Mouse (Mus musculus): ENCODE results near the gene Clca3a2.
"Not testable (repeated sequence)": the region's sequence is repeated elsewhere in the genome, so short reads cannot be mapped to it uniquely, and the experiment has no call there.

Gene Clca3a2

GRCm38 (mm10) chr3:144819219-144819618 lies at the start of gene Clca3a2:
Gene Clca3a2, minus strand, starts transcription at chr3:144819494.
- not testable (repeated sequence) for DNase-seq (ENCODE audit: low spot score)

- no peak for DNase-seq (ENCODE audit: low spot score)
Measured at GRCm38 (mm10) chr3:144849584-144849983, 30.3 kb upstream of the Clca3a2 start.

DNA sequence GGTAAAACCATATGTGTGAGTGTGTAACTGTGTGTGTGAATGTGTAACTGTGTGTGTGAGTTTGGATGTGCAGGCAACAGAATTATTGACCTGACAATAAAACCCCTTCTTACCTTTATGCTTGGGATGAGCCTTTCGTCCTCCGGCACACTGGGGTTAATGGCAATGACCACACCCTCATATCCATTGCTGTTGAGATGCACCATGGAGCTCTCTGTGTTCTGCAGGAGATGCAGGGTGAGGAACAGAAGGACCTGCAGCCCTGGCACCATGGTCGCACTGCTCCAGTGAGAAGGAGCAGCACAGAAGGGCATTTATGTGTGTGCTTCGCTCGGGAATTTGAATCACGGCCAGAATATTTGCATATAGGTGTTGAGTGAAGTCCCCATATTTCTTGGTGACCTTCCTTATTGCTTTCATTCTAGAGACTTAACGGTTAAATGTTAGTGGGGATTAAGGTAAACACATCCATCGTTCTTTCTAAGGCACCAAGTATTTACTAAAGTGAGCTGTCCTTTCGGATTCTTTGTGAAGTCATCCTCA lies 29.8 kb upstream of the Clca3a2 start, which contains the start of gene Clca3b:
Gene Clca3b (minus strand): TSS at position 344 of the 543 bp plus-strand sequence.
- not testable (repeated sequence) for DNase-seq (ENCODE audit: low spot score)

- DNase-seq (ENCODE audit: low spot score) = no peak
Measured at GRCm38 (mm10) chr3:144827257-144827656, 8.0 kb upstream of the Clca3a2 start.

GRCm38 (mm10) chr3:144825151-144825550 lies 5.9 kb upstream of the Clca3a2 start:
- DNase-seq (ENCODE audit: low spot score) = peak; percentile 75

DNA sequence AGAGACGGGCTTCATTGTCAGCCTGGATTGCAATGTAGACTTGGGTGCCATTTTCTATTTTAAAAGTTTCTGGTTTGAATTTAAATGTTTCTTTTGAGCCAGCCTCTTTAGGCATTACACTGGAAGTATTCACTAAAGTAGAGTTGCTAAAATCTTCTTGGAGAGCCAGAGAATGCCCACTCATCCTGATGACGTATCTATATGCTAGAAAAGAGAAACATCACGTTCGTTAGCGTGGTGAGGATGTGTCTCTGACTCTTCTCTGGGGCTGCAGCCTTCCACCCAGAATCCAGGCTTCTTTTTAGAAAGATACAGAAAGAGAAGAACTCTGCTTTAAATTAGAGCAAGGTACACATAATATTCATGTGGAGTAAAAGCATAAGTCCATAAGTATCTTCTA lies 4.0 kb upstream of the Clca3a2 start:
- DNase-seq (ENCODE audit: low spot score) = no peak

DNA sequence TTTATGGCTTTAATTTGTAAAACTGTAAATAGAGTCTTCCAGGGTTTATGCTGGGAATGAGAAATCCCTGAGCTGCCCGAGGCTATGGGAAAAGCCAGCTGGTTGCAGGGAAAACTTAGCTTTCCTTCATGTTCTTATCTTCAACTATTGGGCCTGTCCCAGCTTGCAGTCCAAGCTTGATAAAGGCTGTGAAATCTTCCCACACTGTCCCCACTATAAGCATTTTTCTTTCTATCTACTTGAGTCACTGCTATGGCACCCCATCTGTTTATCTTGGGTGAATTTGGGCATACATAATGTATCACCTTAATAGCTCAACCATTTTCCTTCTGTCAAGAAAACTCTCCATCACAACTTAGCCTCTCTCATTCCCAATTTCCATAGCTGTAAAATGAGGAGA lies 1.3 kb upstream of the Clca3a2 start:
- DNase-seq (ENCODE audit: low spot score) = no peak

DNA sequence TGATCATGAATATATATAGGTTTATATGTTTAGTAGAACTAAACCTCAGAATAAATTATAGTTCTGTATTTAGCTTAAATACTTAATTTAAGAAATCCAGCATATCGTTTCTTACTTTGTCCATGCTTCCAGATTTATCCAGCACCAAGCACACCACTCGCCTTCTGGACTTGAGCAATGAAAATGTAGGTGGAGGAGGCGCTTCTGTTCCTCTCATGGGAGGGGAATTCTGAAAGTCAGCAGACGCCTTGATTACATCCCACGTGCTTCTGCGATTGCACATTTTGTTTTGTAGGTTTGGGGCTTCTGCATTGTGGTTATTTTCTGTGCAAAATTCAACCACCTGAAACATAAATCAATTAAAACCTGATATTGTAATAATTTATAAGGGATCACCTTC lies 6.0 kb downstream of the Clca3a2 start:
- not testable (repeated sequence) for DNase-seq (ENCODE audit: low spot score)

DNA sequence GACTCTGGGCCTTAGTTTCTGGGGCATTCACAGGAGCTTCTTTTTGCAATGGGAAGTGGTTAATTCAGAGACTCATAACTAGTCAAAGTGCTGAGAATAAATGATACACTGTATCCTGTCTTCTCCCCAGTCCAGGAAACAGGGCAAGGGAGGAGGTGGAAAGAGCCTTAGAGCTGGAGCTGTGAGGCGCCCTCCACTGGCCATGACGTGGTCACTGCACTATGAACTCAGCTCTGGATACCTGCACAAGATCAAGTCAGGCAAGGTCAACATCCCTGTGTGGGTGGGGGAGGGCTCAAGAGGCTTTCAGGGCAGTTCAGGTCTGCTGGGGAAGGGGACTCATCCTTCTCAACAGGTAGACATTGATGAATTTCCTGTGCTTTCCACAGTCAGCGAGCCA lies 7.5 kb downstream of the Clca3a2 start:
- DNase-seq (ENCODE audit: low spot score) = no peak

- not testable (repeated sequence) for DNase-seq (ENCODE audit: low spot score)
Measured at GRCm38 (mm10) chr3:144808153-144808925, 11.0 kb downstream of the Clca3a2 start.

GRCm38 (mm10) chr3:144806626-144807025 lies 12.7 kb downstream of the Clca3a2 start:
- DNase-seq (ENCODE audit: low spot score) = not testable (repeated sequence)

DNA sequence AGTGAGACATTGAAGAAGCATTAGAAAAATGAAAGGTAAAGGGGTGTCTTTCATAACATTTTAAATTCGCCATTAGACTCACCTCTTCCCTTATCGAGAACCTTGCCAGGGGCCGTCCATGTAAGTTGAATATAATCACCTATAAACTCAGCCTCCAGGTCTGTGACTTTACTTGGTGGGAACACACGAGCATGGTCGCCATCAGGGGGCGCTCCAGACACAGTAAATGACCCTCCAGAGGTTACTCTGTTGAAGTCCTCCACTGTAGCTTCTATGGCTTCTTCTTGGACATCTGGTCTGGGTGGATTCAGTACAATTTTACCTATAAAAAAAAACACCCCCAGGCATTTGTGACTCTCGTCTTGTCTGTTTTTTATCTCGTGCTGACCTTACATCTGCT lies 17.4 kb downstream of the Clca3a2 start:
- DNase-seq (ENCODE audit: low spot score) = no peak

DNA sequence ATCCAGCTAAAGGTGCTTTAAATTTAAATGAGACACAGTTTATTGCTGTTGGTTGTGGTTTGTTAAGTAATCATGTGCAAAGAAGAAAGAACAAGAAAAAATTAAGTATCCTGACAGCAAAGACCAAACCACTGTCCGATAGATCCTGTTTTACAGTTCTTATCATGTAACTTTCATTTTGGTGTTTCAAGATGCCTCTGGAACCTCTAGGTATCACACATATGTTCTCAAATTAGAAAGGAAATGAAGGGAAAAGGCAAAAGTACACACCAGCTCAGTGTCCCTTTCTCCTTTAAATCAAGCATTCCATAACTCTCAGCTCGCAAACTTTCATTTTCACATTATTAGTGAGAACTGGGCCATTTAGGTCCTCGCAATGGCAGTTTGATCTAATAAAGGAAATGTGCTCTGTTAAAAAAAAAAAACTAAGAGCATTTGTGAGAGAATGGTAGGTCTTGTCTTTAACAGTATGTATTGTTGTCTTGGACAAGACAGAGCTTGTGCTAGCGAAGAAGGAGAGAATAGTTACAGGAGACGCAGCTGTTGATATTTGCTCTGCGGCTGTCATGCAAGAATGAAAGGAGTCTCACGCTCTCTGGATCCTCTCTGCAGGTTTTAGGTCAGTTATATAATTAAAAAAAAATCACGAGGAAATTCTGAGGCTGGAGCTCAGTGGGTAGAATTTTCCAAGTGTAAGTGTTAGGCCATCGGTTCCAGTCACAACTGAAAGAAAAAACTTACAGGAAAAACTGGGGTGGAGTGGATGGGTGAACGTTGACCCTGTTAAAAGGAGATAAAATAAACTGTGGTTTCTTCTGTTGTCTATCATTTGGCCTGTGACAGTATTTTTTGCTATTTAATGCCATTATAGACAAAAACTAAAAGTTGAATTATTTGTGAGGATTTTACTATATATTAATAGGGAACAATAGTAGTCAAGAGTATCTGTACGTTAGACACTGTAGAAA lies 33.8 kb downstream of the Clca3a2 start:
- no peak for DNase-seq (ENCODE audit: low spot score)

DNA sequence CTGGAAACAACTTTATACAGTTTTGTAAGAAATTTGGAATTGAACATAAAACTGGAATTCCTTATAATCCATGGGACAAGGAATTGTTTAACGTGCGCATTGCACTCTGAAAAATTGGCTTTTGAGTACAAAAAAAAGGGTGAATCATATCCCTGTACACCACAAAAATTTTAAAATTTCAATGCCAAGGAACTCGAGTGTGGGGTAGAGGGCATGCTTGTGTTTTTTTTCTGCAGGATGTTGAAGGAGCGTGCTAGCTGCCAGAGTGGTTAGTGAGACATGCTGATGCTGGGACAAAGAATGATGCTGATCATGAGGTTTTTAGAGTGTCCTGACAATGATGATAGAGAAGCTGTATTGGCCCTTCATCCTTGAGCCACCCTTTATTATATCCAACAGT lies 54.1 kb downstream of the Clca3a2 start:
- no peak for DNase-seq (ENCODE audit: low spot score)

GRCm38 (mm10) chr3:144761454-144761853 lies 57.8 kb downstream of the Clca3a2 start:
- DNase-seq (ENCODE audit: low spot score) = no peak

- DNase-seq (ENCODE audit: low spot score) = no peak
Measured at GRCm38 (mm10) chr3:144760592-144761309, 58.5 kb downstream of the Clca3a2 start, which contains the start of gene Clca3a1. Gene Clca3a1, minus strand, starts transcription at chr3:144760977.

GRCm38 (mm10) chr3:144759719-144760118 lies 59.6 kb downstream of the Clca3a2 start:
- DNase-seq (ENCODE audit: low spot score) = no peak

GRCm38 (mm10) chr3:144756103-144756502 lies 63.2 kb downstream of the Clca3a2 start:
- not testable (repeated sequence) for DNase-seq (ENCODE audit: low spot score)

DNA sequence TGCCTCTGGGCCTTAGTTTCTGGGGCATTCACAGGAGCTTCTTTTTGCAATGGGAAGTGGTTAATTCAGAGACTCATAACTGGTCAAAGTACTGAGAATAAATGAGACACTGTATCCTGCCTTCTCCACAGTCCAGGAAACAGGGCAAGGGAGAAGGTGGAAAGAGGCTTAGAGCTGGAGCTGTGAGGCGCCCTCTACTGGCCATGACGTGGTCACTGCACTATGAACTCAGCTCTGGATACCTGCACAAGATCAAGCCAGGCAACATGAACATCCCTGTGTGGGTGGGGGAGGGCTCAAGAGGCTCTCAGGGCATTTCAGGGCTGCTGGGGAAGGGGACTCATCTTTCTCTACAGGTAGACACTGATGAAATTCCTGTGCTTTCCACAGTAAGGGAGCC lies 66.2 kb downstream of the Clca3a2 start:
- DNase-seq (ENCODE audit: low spot score) = no peak

- not testable (repeated sequence) for DNase-seq (ENCODE audit: low spot score)
Measured at GRCm38 (mm10) chr3:144749062-144749963, 70.0 kb downstream of the Clca3a2 start.

DNA sequence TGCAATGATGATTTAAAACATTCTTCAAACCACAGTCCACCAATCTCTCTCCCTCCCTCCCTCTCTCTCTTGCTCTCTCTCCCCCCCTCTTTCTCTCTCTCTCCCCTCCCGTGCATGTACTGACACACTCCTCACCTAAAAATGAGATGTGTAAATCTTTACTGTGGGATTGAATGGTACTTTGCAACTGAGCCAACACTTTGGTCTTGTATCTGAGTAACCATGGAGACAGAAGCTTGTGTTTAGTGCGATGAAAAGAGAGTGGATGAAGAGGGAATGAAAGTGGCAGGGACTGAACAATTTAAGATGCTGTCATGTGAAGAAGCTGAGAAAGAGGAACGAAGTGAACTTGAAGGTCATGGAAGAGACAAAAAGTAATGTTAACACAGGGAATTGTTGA lies 71.6 kb downstream of the Clca3a2 start:
- DNase-seq (ENCODE audit: low spot score) = not testable (repeated sequence)

Data from layer of hippocampus, adult 9-10 months (tissue).